ENCODE assay signal across 15 mouse cellular contexts in the genomic region with DNA sequence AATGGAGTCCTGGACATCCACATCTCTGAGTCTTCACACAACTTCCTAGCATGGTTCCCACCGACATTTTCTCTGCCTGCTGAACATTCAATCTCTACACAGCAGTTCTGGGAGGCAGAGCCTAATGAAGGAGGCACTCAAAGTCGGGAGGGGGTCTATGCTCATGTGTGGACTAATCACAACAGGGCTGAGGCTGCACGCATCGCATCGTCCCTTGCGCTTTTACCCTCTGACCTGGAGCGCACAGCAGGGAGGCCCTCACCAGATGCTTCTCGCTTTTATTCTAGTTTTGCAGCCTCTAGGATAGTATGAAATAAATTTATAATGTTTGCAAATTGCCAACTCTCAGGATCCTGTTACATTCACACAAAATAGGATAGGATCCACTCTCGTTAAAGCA.
A peak's percentile ranks its signal among the peaks of the same experiment; 100 is the strongest.
DNase-seq lines count a peak whose midpoint lies in the region; ATAC-seq lines count a peak whose summit lies in the region.
"Had no signal": no experiment of that assay in that cellular context is flagged by ENCODE, and none has a peak within 500 bp of the region (broad histone marks: within the 10 kb centered on the region; RNA-seq: fewer than 3 reads in every experiment).

No protein-coding gene starts in this region.

- no peak overlapping the region for H3K4me3 ChIP-seq in embryonic facial prominence, embryonic 13.5 days
- H3K4me3 ChIP-seq in limb, embryonic 12.5 days (replicated peaks), result no peak overlapping the region
- H3K4me3 ChIP-seq: layer of hippocampus, adult 2 months; stomach, embryonic 15.5 days had no signal

- DNase-seq in embryo, embryonic 11 days, result peak; percentile 61
- peak; percentile 26 for DNase-seq in neural tube, embryonic 10.5 days (ENCODE audit: extremely low spot score, low spot score)
- DNase-seq in cerebellum, adult 8-10 months, result no peak
- DNase-seq in left cerebral cortex, postnatal 4 days, result no peak
- DNase-seq: cerebellum, adult 2 months; heart, adult 18-20 months; heart, postnatal 14 days; kidney, adult 11 months; lung, adult 2 months; right cerebral cortex, postnatal 4 days had no signal

- H3K4me1 ChIP-seq in embryonic facial prominence, embryonic 13.5 days, result peaks cover 29% of the 10 kb centered on the region
- H3K4me1 ChIP-seq in limb, embryonic 12.5 days (replicated peaks), result peaks cover 37% of the 10 kb centered on the region
- H3K4me1 ChIP-seq: stomach, embryonic 15.5 days had no signal

- intact Hi-C loops in left cerebral cortex, postnatal 4 days (cut with DNase I), result no loop called here

- peak overlapping the region; percentile 27; the same call in 1 of the 2 replicates for H3K4me2 ChIP-seq in embryonic facial prominence, embryonic 13.5 days
- peak overlapping the region; percentile 18; the same call in 1 of the 2 replicates for H3K4me2 ChIP-seq in limb, embryonic 12.5 days
- H3K4me2 ChIP-seq: stomach, embryonic 15.5 days had no signal

- H3K36me3 ChIP-seq in embryonic facial prominence, embryonic 13.5 days, result no peaks in the 10 kb centered on the region
- H3K36me3 ChIP-seq in limb, embryonic 12.5 days, result no peaks in the 10 kb centered on the region
- H3K36me3 ChIP-seq: stomach, embryonic 15.5 days had no signal

- 25% methylated on average over 9 of the region's 9 CpGs for WGBS in embryonic facial prominence, embryonic 13.5 days
- 28% methylated on average over 9 of the region's 9 CpGs for WGBS in limb, embryonic 12.5 days

- H3K27me3 ChIP-seq in embryonic facial prominence, embryonic 13.5 days, result no peaks in the 10 kb centered on the region
- no peaks in the 10 kb centered on the region for H3K27me3 ChIP-seq in limb, embryonic 12.5 days
- H3K27me3 ChIP-seq: stomach, embryonic 15.5 days had no signal

- H3K9ac ChIP-seq in embryonic facial prominence, embryonic 13.5 days, result no peak overlapping the region
- H3K9ac ChIP-seq in limb, embryonic 12.5 days (replicated peaks), result no peak overlapping the region
- H3K9ac ChIP-seq: stomach, embryonic 15.5 days had no signal

- H3K27ac ChIP-seq in embryonic facial prominence, embryonic 13.5 days, result peak overlapping the region; percentile 82
- H3K27ac ChIP-seq in limb, embryonic 12.5 days, result peak overlapping the region; percentile 59; the same call in 1 of the 2 replicates
- H3K27ac ChIP-seq: layer of hippocampus, adult 2 months; stomach, embryonic 15.5 days had no signal

- H3K9me3 ChIP-seq in embryonic facial prominence, embryonic 13.5 days, result no peaks in the 10 kb centered on the region
- H3K9me3 ChIP-seq in limb, embryonic 12.5 days, result no peaks in the 10 kb centered on the region
- H3K9me3 ChIP-seq: stomach, embryonic 15.5 days had no signal

- ATAC-seq in embryonic facial prominence, embryonic 13.5 days (ENCODE audit: insufficient number of reproducible peaks, insufficient read depth, low FRiP score, low TSS enrichment, low read depth), result peak; percentile 72
- ATAC-seq in limb, embryonic 12.5 days (ENCODE audit: insufficient number of reproducible peaks, insufficient read depth, low FRiP score, low TSS enrichment, low read depth), result no peak
- no peak for ATAC-seq in CD4-positive, CD25-positive, alpha-beta regulatory T cell, adult 4 months

Comparison
In these comparisons a context has a peak if more than half of its experiments do, and no peak if none do; other contexts are left out.
1. DNase-seq: peak in embryo, embryonic 11 days (single experiment) and neural tube, embryonic 10.5 days (single experiment); none in cerebellum, adult 8-10 months (single experiment) and left cerebral cortex, postnatal 4 days (single experiment).